Mouse (Mus musculus) natural killer cell, adult 2 months (primary cell): Measurements from ENCODE around the gene Duxbl1.
"Not testable (repeated sequence)": the region's sequence is repeated elsewhere in the genome, so short reads cannot be mapped to it uniquely, and the experiment has no call there.

Experiments
- DNase-seq, 2 experiments: peaks; one replicate each; pipeline ENCODE4 v3.0.0; 2022; ENCODE audit warnings: low spot score in 2 of 2

Duxbl1 gene

GRCm38 (mm10) chr14:25978371-25979241 lies at the start of gene Duxbl1:
Gene Duxbl1, plus strand, starts transcription at chr14:25978577.
- DNase-seq: not testable (repeated sequence)

GRCm38 (mm10) chr14:25936867-25937630 lies 41.3 kb upstream of the Duxbl1 start:
- not testable (repeated sequence) for DNase-seq

GRCm38 (mm10) chr14:25938004-25938403 lies 40.4 kb upstream of the Duxbl1 start, which contains the start of gene Cphx1:
Gene Cphx1, plus strand, starts transcription at chr14:25938304.
- not testable (repeated sequence) for DNase-seq

- DNase-seq: not testable (repeated sequence)
Observed at GRCm38 (mm10) chr14:25957861-25958260, 20.5 kb upstream of the Duxbl1 start.

- DNase-seq: not testable (repeated sequence)
Observed at GRCm38 (mm10) chr14:25979242-25979941, 1.0 kb downstream of the Duxbl1 start.

- DNase-seq: not testable (repeated sequence)
Observed at GRCm38 (mm10) chr14:25981880-25982279, 3.5 kb downstream of the Duxbl1 start.

- DNase-seq: not testable (repeated sequence)
Observed at GRCm38 (mm10) chr14:26007462-26007861, 29.1 kb downstream of the Duxbl1 start.

- DNase-seq: not testable (repeated sequence)
Observed at GRCm38 (mm10) chr14:26016414-26016813, 38.0 kb downstream of the Duxbl1 start.

GRCm38 (mm10) chr14:26021555-26021954 lies 43.2 kb downstream of the Duxbl1 start:
- DNase-seq: not testable (repeated sequence)

GRCm38 (mm10) chr14:26022831-26023230 lies 44.5 kb downstream of the Duxbl1 start:
- DNase-seq: not testable (repeated sequence)

- not testable (repeated sequence) for DNase-seq
Observed at GRCm38 (mm10) chr14:26025653-26026052, 47.3 kb downstream of the Duxbl1 start.

GRCm38 (mm10) chr14:26034364-26034763 lies 56.0 kb downstream of the Duxbl1 start:
- DNase-seq: not testable (repeated sequence)

GRCm38 (mm10) chr14:26035439-26035838 lies 57.1 kb downstream of the Duxbl1 start:
- not testable (repeated sequence) for DNase-seq
